Mouse (Mus musculus): ENCODE measurements around the gene Slc12a3.

DNA sequence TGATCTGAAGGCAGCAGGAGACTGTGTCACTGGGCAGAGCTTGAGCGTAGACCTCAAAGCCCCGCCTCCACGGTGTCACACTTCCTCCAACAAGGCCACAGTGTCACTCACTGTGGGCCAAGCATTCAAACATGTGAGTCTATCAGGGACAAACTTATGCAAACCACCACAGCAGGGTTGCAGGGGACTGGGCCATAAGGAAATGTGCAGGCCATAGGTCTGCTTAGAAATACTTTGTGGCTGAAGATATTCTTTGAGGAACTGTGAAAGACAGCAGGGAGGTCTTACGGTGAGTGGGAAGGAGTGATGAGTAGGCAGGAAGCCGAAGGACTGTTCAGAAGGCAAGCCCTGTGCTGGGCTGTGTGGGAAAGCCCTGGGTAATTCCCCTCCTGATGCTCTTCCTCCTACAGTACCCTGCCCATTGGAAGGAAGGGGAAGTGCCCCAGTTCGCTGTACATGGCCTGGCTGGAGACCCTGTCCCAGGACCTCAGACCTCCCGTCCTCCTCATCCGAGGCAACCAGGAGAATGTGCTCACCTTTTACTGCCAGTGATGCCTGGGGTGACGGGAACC lies 36.5 kb downstream of the Slc12a3 start:
- TF ChIP-seq CTCF (conservative IDR thresholded peaks at IDR 0.05 in 1 of 2, IDR thresholded peaks at IDR 0.05 in 1 of 2; ENCODE audit: low read depth in 2 of 2, low read length in 2 of 2) (no peak), TBP (conservative IDR thresholded peaks at IDR 0.05; ENCODE audit: low read depth, low read length) (peak; percentile 67; the same call in 1 of the 2 replicates), TCF12 (IDR thresholded peaks at IDR 0.05; ENCODE audit: low read depth, low read length) (peak; percentile 78), SMC3 (IDR thresholded peaks at IDR 0.05; ENCODE audit: low read depth, low read length) (no peak), E2F4 (IDR thresholded peaks at IDR 0.05; ENCODE audit: insufficient replicate concordance, low read depth, low read length) (no peak), POLR2A (IDR thresholded peaks at IDR 0.05; ENCODE audit: low read depth, low read length) (peak; percentile 68), CHD2 (IDR thresholded peaks at IDR 0.05; ENCODE audit: low read length) (no peak), MAFK (IDR thresholded peaks at IDR 0.05; ENCODE audit: insufficient replicate concordance, low read length) (peak; percentile 86), MAX (IDR thresholded peaks at IDR 0.05; ENCODE audit: low read length) (0 out of 2 replicates have a peak, but pooled peaks have one; percentile 74)

Measured in CH12.LX (cell line).